Mouse (Mus musculus): ENCODE measurements around the gene Vmn1r82.

Gene Vmn1r82

GRCm38 (mm10) chr7:12300130-12300529 lies at the start of gene Vmn1r82:
Vmn1r82 (plus strand) TSS chr7:12300430.
- no peak for DNase-seq

- DNase-seq, result no peak
These were observed 32.1 kb upstream of the Vmn1r82 start, which contains the start of gene Vmn1r81 for GRCm38 (mm10) chr7:12268169-12268568. Vmn1r81 (minus strand) TSS chr7:12268269.

GRCm38 (mm10) chr7:12329381-12329780 lies 29.2 kb downstream of the Vmn1r82 start, which contains the start of gene Vmn1r83:
Vmn1r83 (minus strand) TSS chr7:12329481.
- no peak for DNase-seq
